Mouse (Mus musculus) stomach, embryonic 16.5 days (tissue): ENCODE measurements around the gene Vat1. TPM values are rescaled to one million over a fixed set of nuclear protein-coding genes. Genes with fewer than 3 reads are reported as not detected.
A peak's percentile ranks its signal among the peaks of the same experiment; 100 is the strongest.
"Not testable (repeated sequence)": the region's sequence is repeated elsewhere in the genome, so short reads cannot be mapped to it uniquely, and the experiment has no call there.

Experiments
- ATAC-seq: fragments of 200-750 bp; cut with Nextera tagmentation; 2 replicates; pipeline ENCODE4 v1.8.0; 2017; ENCODE audit warnings: moderate number of reproducible peaks, moderate TSS enrichment; ENCODE audit not compliant: insufficient read depth, low FRiP score
- H3K27ac ChIP-seq: fragments of 300-500 bp; sonication (generic); 2 replicates; pipeline ENCODE4 v1.5.1; 2014; ENCODE audit warnings: low read length
- H3K27me3 ChIP-seq: fragments of 300-500 bp; sonication (generic); 2 replicates; pipeline ENCODE4 v1.6.1; 2014; ENCODE audit warnings: low read length, control low read depth, mixed read lengths; ENCODE audit not compliant: control insufficient read depth, insufficient read depth
- H3K36me3 ChIP-seq: fragments of 300-500 bp; sonication (generic); 2 replicates; pipeline ENCODE4 v1.6.1; 2014; ENCODE audit warnings: low read length; ENCODE audit not compliant: control insufficient read depth, insufficient read depth
- H3K4me1 ChIP-seq: fragments of 300-500 bp; sonication (generic); 2 replicates; pipeline ENCODE4 v1.6.1; 2014; ENCODE audit warnings: low read length, control low read depth, mixed read lengths; ENCODE audit not compliant: control insufficient read depth, insufficient read depth
- H3K4me2 ChIP-seq: fragments of 300-500 bp; sonication (generic); 2 replicates; pipeline ENCODE4 v1.6.1; 2014; ENCODE audit warnings: low read depth, low read length, mixed read lengths
- H3K4me3 ChIP-seq: fragments of 300-500 bp; sonication (generic); replicated peaks from 2 replicates; pipeline ENCODE4 v1.5.1; 2014; ENCODE audit warnings: mild to moderate bottlenecking, low read length
- H3K9ac ChIP-seq: fragments of 300-500 bp; sonication (generic); 2 replicates; pipeline ENCODE4 v1.6.1; 2014; ENCODE audit warnings: low read length
- H3K9me3 ChIP-seq: fragments of 300-500 bp; sonication (generic); replicated peaks from 2 replicates; pipeline ENCODE4 v1.6.1; 2016; ENCODE audit warnings: low read length, control low read depth; ENCODE audit not compliant: control insufficient read depth
- WGBS: fragments of 180-500 bp; shearing (Covaris S2); extraction: QIAGEN DNeasy Blood & Tissue Kit; methylation state at CpG from one replicate; pipeline ENCODE4 v1.1.7; 2014; 5-methylcytosine and 5-hydroxymethylcytosine counted together
- polyA plus RNA-seq: library from polyadenylated mRNA; unstranded; fragments of >200 nt; fragmentation: Nextera tagmentation; extraction: Ambion mirVana; gene quantifications from 2 replicates; pipeline ENCODE4 v1.2.1, GENCODE M21; 2015

The Vat1 gene
- polyA plus RNA-seq, 1 experiment from 2014 or later: 67.1 TPM

DNA sequence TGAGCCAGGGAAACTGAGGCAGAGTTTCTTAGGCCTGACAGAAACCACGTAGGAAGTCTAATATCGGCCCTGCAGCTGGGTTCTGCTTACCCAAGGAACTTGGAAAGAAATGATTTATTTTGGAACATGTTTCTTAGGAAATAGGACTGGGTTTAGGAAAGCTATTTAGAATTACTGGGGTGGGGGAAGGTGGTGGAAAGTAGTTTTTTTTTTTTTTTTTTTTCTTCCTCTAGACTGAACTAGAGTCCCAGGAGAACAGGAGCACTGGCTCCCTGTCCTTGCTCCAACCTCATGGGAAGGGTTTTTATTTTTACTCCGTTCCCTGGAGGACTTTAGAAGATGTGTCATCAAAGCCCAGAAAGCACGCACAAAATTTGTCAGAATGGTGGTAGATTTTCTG, 3.1 kb upstream of the Vat1 start:
- H3K4me3 ChIP-seq: peak overlapping the region; percentile 80; the same call in 1 of the 2 replicates
- ATAC-seq: no peak
- H3K4me2 ChIP-seq: peak overlapping the region; percentile 97
- peaks cover 14% of the 10 kb centered on the region for H3K4me1 ChIP-seq
- 63% methylated on average over 4 of the region's 4 CpGs for WGBS
- no peak overlapping the region for H3K27ac ChIP-seq
- H3K36me3 ChIP-seq: no peaks in the 10 kb centered on the region
- no peaks in the 10 kb centered on the region for H3K9me3 ChIP-seq
- no peaks in the 10 kb centered on the region for H3K27me3 ChIP-seq
- no peak overlapping the region for H3K9ac ChIP-seq

- Histone ChIP-seq H3K27ac (no peak overlapping the region), H3K9me3 (no peaks in the 10 kb centered on the region), H3K9ac (peak overlapping the region; percentile 80), H3K36me3 (no peaks in the 10 kb centered on the region), H3K4me1 (peaks cover 18% of the 10 kb centered on the region), H3K4me3 (peak overlapping the region; percentile 80), H3K27me3 (no peaks in the 10 kb centered on the region), H3K4me2 (peak overlapping the region; percentile 97)
- WGBS: 7% methylated on average over 13 of the region's 13 CpGs
- ATAC-seq: no peak
Measured at GRCm38 (mm10) chr11:101468731-101469130, 2.7 kb upstream of the Vat1 start.

DNA sequence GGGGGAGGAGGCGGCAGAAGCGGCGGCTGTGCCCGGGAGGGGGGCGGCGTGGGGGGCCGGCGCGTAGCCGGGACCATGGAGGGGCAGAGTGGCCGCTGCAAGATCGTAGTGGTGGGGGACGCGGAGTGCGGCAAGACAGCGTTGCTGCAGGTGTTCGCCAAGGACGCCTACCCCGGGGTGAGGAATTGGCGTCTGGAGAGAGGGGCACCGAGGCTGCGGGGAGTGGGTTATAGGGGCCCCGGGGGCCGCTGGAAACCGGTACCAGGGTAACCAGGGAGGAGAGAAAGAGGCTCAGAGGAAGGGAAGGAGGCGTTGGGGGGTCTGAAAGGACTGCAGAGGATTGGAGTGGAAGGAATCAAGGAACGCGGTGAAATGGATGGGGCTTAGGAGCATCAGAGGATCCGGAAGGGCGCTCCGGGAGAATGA, 2.2 kb upstream of the Vat1 start:
- WGBS: 0% methylated on average over 30 of the region's 31 CpGs
- Histone ChIP-seq H3K4me2 (peak overlapping the region; percentile 97), H3K27ac (peak overlapping the region; percentile 52; the same call in 1 of the 2 replicates), H3K9me3 (no peaks in the 10 kb centered on the region), H3K36me3 (no peaks in the 10 kb centered on the region), H3K9ac (peak overlapping the region; percentile 80), H3K4me3 (peak overlapping the region; percentile 80), H3K27me3 (no peaks in the 10 kb centered on the region), H3K4me1 (peaks cover 21% of the 10 kb centered on the region)
- no peak for ATAC-seq

DNA sequence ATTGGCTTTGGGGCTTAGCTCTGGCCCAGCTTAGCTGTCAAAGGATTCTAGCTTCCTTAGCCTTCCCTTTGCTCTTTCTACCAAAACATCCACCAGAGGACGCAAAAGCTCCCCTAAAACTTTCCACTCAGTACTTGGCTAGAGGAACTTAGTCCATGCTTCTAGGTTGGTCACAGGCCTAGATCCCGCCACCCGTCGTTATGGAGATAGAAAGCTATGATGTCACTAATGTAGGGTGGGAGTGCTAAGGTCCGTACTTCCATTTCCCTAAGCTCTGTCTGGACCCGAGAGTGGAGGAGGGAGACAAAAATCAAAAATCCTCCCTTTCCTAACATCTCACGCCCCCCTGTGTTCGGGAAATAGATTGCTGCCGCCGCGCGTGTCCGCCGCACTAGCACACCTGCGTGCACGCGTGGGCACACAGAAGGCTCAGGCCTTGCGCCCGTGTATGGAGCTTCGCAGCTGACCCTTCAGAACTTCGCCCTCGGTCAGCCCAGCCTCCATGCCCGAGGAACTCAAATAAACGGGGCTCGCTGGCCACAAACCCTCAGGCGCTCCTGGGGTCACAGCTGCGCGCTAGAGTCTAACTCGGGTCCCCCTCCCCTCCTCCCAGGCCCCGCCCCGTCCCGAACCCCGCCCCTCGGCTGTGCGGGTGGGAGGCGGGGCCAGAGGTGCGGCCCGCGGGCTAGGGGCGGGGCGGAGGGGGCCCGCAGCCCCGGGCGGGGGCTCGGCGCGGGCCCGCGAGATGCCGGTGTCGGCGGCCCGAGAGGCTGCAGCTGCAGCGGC, 1.6 kb upstream of the Vat1 start:
- H3K36me3 ChIP-seq: no peaks in the 10 kb centered on the region
- under 1% methylated on average over 52 of the region's 54 CpGs for WGBS
- peak overlapping the region; percentile 80 for H3K9ac ChIP-seq
- H3K4me3 ChIP-seq: peak overlapping the region; percentile 80
- H3K4me2 ChIP-seq: peak overlapping the region; percentile 97
- H3K4me1 ChIP-seq: peaks cover 26% of the 10 kb centered on the region
- H3K9me3 ChIP-seq: no peaks in the 10 kb centered on the region
- ATAC-seq: peak; percentile 84
- peak overlapping the region; percentile 64 for H3K27ac ChIP-seq
- H3K27me3 ChIP-seq: no peaks in the 10 kb centered on the region

DNA sequence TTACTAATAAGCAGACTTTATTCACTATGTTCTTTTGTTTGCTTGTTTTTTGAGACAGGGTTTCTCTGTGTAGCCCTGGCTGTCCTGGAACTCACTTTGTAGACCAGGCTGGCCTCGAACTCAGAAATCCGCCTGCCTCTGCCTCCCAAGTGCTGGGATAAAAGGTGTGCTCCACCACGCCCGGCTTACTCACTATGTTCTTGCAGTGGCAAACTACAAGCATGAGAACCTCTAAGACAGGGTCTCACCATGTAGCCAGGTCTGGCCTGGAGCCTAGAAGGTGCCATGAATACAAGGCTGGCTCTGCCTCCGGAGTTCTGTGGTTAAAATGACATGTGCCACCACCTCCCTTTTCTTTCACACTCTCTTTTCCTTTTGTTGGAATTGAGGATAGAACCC, 521 bp upstream of the Vat1 start:
- ATAC-seq, H3K9ac ChIP-seq, H3K27ac ChIP-seq, H3K36me3 ChIP-seq, H3K9me3 ChIP-seq, H3K27me3 ChIP-seq: not testable (repeated sequence)
- WGBS: 63% methylated on average over 5 of the region's 5 CpGs
- Histone ChIP-seq H3K4me1 (peaks cover 31% of the 10 kb centered on the region), H3K4me2 (peak overlapping the region; percentile 92), H3K4me3 (peak overlapping the region; percentile 87)

GRCm38 (mm10) chr11:101465101-101465868, 745 bp downstream of the Vat1 start:
- ATAC-seq: peak; percentile 54; the same call in 1 of the 2 replicates
- WGBS: under 1% methylated on average over 51 of the region's 51 CpGs
- no peaks in the 10 kb centered on the region for H3K27me3 ChIP-seq

DNA sequence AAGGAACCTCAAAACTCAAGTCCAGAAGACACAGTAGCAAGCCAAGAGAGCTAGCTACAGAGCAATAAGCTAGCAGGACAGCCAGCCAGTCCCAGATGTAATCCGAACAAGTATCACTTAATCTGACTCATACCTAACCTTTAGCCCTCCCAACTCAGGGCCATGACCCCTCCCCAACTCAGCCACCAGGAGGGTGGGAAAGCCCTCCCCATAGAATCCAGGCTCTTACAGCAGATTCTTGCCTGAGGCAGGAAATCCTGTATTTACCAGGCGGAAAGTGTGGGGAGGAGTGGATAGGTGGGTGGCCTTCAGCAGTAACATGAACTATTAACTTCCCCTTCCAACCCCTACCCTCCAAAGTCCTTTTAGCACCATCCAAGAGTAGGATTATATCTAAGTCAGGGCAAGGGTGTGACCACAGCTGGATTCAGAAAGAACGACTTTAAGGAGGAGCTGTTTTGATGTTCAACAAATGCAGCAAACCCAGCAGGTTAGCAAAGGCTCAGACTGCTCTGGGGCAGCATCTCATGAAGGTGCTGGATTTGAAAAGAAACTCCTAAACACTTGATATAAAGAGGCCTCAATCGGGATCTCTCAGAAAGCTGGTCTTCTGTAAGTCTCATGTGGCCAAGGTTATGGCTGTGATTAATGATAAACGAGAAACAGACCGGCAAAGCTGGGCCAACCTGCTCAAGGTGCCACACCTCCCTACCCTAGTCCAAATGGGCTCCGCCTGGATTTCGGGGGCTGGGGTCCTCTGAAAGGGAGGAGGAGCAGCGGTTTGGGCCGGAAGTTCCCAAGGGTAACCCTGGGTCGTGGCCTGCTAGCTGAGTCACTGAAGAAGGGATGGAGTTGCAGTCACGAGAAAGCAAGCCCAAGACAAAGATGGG, 1.6 kb downstream of the Vat1 start, which contains the start of gene Rnd2:
Gene Rnd2 (plus strand): TSS at position 789 of the 890 bp plus-strand sequence.
- peak within 1 kb of the TSS; percentile 87 for H3K9ac ChIP-seq
- 8% methylated on average over 12 of the region's 12 CpGs for WGBS
- 0 out of 2 replicates have a peak, but pooled peaks cover 7% of the 10 kb centered on the region for H3K36me3 ChIP-seq
- no peaks in the 10 kb centered on the region for H3K9me3 ChIP-seq
- ATAC-seq: peak; percentile 3; the same call in 1 of the 2 replicates
- peak within 1 kb of the TSS; percentile 92 for H3K4me2 ChIP-seq
- H3K27ac ChIP-seq: peak within 1 kb of the TSS; percentile 93
- H3K4me1 ChIP-seq: peaks cover 35% of the 10 kb centered on the region
- peak within 1 kb of the TSS; percentile 87 for H3K4me3 ChIP-seq
- H3K27me3 ChIP-seq: no peaks in the 10 kb centered on the region

More at GRCm38 (mm10) chr11:101465101-101465868, 745 bp downstream of the Vat1 start:
- Histone ChIP-seq H3K4me1 (peaks cover 31% of the 10 kb centered on the region), H3K36me3 (0 out of 2 replicates have a peak, but pooled peaks cover 7% of the 10 kb centered on the region), H3K4me2 (peak overlapping the region; percentile 92), H3K9me3 (no peaks in the 10 kb centered on the region), H3K9ac (peak overlapping the region; percentile 87), H3K27ac (peak overlapping the region; percentile 93), H3K4me3 (peak overlapping the region; percentile 87)

DNA sequence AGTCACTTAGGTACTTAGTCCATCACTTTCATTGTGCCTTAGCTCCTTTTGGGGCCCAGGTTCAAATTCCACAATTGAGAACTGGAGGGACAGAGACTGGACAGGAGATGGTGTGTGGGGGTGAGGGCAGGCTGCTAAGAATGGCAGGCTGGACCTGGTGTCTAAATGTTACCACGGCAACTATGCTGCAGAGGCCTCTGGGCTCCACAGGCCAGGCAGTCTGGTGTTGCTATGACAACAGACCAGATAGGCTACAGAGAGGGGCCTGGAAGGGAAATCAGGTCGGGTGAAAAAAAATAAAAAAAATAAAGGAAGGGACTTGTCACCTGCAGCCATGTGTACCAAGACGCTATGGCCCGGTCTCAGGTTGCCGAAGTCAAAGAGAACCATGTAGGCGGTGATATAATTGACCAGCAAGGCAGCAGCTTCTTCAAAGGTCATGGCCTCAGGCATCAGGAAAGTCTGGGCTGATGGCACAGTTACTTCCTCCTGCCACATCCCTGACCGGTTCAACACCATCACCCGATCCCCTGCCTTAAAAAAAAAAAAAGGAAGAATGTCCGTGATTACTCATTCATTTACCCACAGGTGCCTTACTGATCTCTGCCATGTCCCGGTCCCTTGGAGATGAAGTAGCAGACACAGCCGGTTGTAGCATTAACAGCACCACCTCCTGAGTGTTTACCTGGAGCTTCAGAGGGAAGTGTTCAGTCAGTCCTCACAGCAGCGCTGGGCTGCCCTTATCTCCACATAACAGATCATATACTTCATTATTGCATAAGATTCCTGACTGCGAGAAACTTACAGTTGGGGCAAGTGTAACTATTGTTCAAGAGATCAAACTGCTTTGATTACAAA, 3.2 kb downstream of the Vat1 start:
- no peak overlapping the region for H3K4me3 ChIP-seq
- peaks cover 34% of the 10 kb centered on the region for H3K4me1 ChIP-seq
- 0 out of 2 replicates have a peak, but pooled peaks cover 7% of the 10 kb centered on the region for H3K36me3 ChIP-seq
- 30% methylated on average over 13 of the region's 13 CpGs for WGBS
- no peak for ATAC-seq
- no peaks in the 10 kb centered on the region for H3K9me3 ChIP-seq
- H3K27ac ChIP-seq: 0 out of 2 replicates have a peak overlapping the region, but pooled peaks have one; percentile 29
- H3K4me2 ChIP-seq: no peak overlapping the region
- H3K9ac ChIP-seq: no peak overlapping the region
- H3K27me3 ChIP-seq: no peaks in the 10 kb centered on the region
